Mouse (Mus musculus) retina, adult 2 months (tissue): ENCODE results near the gene Lima1.
"Not testable (repeated sequence)": the region's sequence is repeated elsewhere in the genome, so short reads cannot be mapped to it uniquely, and the experiment has no call there.

Experiments
- DNase-seq: peaks from one replicate; pipeline ENCODE4 v3.0.0-alpha.2; 2012; ENCODE audit warnings: low read depth, low spot score

Gene Lima1

GRCm38 (mm10) chr15:99875334-99875869 lies at the start of gene Lima1:
Lima1 (minus strand) TSS chr15:99875456.
- peak; percentile 80 for DNase-seq

- DNase-seq = no peak
Observed at GRCm38 (mm10) chr15:99919601-99920158, 44.4 kb upstream of the Lima1 start.

DNA sequence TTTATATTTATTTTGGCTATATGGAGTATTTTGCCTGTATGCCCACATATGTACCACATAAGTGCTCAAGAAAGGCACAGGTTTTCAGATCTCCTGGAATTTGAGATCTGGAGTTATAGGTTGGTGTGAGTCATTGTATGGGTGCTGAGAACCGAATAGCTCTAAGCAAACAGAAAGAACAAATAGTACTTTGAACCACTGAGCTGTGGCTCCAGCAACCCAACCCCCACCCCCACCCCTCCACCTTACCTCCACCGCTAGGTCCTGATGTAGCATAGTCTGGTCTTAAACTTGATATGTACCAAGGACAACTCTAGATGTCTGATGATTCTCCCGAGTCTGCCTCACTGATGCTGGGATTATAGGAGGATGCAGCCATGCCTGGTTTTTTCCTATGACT lies 42.0 kb upstream of the Lima1 start:
- no peak for DNase-seq

DNA sequence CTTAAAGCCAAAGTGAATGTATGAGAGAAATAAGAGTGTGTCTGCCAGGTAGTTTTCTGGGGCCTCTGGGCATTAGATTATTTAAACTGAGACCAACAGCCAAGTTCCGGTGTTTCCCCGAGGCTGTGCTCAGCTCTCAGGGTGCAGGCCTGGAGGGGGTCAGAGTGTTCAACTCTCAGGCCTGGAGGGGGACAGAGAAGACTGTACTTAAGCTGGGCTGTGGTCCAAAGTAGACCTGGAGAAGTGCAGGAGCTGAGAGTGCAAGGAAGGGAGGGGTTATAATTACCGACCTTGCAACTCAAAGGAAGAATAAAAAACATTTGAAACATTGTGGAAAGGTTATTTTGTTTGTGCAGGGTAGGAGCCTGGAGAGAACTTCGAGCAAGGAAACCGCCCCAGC lies 39.4 kb upstream of the Lima1 start:
- DNase-seq = no peak

DNA sequence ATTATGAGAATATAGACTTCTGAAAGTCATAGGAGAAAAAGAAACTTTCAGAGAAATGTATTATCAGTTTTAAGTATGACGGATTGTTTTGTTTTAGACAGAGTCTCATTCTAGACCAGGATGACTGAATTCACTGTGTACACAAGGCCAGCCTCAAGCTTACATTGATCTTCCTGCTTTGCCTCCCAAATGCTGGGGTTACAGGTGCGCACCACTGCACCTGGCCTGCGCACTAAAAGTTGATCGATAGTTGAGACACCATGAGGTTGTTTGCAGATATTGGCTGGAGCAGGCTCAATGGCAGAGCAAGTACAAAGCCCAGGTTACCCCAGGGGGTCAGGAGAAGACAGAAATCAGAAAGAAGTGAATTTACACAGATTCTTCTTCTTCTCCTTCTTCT lies 36.5 kb upstream of the Lima1 start:
- DNase-seq = no peak

DNA sequence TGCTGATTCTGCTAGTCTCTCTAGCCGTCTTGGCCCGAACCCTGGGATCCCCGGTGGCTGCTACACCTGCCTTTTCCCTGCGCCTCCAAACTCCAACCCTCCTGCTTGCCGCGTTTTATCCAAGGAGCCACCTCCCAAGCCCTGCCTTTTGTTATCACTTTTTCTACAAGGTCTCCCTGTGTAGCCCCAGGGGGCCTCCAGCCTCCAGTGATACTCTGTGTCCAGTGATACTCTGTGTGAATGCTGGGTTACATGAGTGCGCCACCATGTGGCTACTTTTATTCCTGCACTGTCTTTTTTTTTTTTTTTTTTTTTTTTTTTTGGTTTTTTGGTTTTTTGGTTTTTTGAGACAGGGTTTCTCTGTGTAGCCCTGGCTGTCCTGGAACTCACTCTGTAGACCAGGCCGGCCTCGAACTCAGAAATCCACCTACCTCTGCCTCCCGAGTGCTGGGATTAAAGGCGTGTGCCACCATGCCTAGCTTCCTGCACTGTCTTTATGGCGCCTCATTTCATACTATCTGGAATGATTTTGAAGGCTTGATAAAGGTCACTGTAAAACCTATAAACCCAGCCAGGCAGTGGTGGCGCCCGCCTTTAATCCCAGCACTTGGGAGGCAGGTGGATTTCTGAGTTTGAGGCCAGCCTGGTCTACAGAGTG lies 34.2 kb upstream of the Lima1 start:
- not testable (repeated sequence) for DNase-seq

DNA sequence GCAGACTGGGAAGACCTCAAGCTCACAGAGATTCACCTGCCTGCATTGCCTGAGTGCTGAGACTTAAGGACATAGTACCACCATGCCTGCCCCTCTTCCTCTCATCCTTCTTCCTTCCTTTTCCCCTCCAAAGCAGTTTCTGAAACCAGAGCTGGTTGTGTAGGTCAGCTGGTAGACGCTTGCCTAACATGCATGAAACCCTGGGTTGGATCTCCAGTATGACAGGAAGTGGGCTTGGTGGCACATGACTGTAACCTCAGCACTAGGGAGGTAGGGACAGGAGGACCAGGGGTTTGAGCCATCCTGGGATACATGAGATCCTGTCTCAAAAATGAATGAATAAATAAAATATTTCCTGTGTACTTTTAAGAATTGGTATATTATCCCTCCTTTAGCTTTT lies 32.3 kb upstream of the Lima1 start:
- DNase-seq = no peak

DNA sequence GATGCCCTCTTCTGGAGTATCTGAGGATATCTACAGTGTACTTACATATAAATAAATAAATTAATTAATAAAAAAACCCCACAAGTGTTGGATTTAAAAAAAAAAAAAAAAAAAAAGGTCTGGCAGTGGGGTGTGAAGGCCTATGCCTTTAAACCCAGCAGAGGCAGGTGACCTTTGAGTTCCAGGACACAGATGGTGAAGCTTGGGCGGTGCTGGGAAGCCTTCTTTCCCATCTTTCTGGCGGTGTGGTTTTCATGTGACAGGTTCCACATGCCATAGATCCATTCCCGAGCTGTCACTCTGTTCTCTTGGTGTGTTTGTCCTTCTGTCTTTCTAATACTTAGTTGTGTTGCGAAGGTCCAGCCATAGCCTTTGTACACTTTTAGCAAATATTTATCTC lies 31.8 kb upstream of the Lima1 start:
- no peak for DNase-seq

DNA sequence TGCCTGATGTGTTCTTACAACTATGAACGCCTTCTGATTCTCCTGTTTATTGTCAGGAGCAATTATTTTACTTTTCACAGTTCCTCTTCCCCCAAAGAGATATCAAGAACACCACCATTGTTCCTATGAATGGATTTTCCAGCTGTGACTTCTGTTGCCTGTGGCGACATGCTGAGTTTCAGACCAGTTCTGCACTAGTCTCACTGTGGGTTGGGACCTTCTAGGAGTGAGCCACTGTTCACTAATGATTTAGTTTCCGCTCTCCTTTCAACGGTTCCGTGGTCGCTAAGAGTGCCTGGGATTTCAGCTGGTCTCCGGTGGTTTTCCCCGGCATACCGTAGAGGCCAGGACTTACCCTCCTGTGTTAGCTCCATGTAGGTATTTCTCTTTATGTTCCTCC lies 29.6 kb upstream of the Lima1 start:
- no peak for DNase-seq

GRCm38 (mm10) chr15:99904333-99904732 lies 29.1 kb upstream of the Lima1 start:
- peak; percentile 60 for DNase-seq

DNA sequence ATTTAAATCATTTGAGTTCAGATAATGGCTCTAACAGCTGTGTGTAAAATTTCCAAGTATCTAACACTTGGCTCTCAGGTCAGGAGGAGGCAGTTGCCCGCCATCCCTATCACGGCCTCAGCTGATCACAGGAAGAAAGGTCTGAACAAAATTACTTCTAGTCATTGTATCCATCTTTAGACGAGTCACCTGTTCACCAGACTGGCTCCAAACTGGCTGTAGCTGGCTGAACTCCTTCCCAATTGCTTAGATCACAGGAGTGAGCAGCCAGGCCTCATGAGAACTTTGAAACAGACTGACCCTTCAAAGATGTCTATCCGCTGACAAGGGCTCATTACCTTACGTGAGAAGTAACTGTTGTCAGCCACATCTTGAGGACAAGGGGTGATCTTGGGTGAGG lies 28.0 kb upstream of the Lima1 start:
- DNase-seq = no peak

GRCm38 (mm10) chr15:99902786-99903185 lies 27.5 kb upstream of the Lima1 start:
- no peak for DNase-seq

GRCm38 (mm10) chr15:99896621-99897020 lies 21.4 kb upstream of the Lima1 start:
- no peak for DNase-seq

GRCm38 (mm10) chr15:99891355-99891754 lies 16.1 kb upstream of the Lima1 start:
- no peak for DNase-seq

- no peak for DNase-seq
Observed at GRCm38 (mm10) chr15:99890412-99891236, 15.4 kb upstream of the Lima1 start.

GRCm38 (mm10) chr15:99889275-99889874 lies 14.1 kb upstream of the Lima1 start:
- no peak for DNase-seq

DNA sequence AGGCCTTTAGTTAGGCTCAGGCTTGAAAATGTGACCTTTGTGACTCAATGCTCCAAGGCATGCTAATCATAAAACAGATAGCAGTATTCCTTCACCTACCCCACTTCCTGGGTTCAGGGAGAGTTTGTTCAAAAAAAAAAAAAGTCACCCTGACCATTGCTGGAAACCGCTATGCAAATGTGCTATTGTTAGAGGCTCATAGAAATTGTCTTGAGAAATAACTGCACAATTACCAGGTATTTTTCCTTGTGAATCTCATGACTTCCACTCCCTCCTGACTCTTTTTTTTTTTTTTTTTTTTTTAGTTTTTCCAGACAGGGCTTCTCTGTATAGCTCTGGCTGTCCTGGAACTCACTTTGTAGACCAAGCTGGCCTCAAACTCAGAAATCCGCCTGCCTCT lies 11.9 kb upstream of the Lima1 start:
- DNase-seq = not testable (repeated sequence)

GRCm38 (mm10) chr15:99884038-99884437 lies 8.8 kb upstream of the Lima1 start:
- DNase-seq = no peak

- no peak for DNase-seq
Observed at GRCm38 (mm10) chr15:99878541-99878940, 3.3 kb upstream of the Lima1 start.

- no peak for DNase-seq
Observed at GRCm38 (mm10) chr15:99874612-99875333, 483 bp downstream of the Lima1 start.

- no peak for DNase-seq
Observed at GRCm38 (mm10) chr15:99872543-99872942, 2.7 kb downstream of the Lima1 start.
